Mouse (Mus musculus) megakaryocyte, adult 5-6 weeks (primary cell): ENCODE results near the gene Osbpl9. TPM values are rescaled to one million over a fixed set of nuclear protein-coding genes. Genes with fewer than 3 reads are reported as not detected.

Source experiments
- ATAC-seq: 2 replicates; pipeline ENCODE4 v1.8.0; 2016; ENCODE audit warnings: mild to moderate bottlenecking, inconsistent platforms; ENCODE audit not compliant: poor library complexity, severe bottlenecking
- total RNA-seq, 2 experiments: library from RNA; stranded (forward) in 1 of 2; stranded (reverse) in 1 of 2; fragments of 153-499, 151-499 nt in 1 of 2; fragments of 221-1000, 200-1000 nt in 1 of 2; gene quantifications; 2 replicates each; pipeline versions ENCODE4 v1.2.3 to v1.2.4; 2015 to 2017

The Osbpl9 gene
- total RNA-seq (2015) (194 and 217 TPM in 2 replicates), total RNA-seq (2017) (161 and 173 TPM in 2 replicates)

DNA sequence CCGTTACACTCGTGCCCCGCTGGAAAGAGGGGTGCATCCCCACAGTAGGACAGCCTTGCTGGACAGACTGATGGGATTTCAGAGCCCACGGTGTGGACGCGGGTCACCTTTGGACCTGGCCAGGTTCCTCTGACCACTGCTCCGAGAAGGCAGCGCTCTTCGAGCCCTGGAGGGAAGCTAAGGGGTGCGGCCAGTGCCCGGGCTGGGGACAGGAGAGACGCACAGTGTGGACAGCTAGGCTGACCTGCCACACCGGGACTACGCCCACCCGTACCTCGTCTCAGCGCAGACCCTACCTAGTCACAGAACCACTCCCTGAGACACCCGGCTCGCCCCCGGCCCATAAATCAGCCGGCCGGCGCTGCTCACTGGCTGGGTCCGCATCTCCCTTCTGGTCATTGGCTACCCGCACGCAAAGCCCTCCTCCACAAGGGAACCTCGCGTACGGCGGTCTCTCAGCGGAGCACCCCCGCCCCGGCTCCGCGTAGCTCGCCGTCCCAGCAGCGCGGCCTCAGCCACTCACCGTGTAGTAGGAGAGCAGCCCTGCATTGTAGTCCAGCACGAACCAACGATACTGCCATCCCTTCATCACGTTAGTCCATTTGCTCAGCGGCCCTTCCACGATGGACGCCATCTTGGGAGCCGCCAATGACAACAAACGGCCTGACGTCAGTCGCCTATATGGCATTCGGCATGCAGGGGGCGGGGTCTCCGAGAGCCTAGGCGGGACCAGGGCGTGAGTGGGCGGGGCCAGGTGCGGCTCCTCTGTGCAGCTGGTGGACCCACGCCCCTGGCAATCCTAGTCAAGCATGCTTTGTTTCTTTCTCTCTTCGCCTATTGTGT lies at the start of gene Osbpl9:
Gene Osbpl9 (minus strand): TSS at position 691 of the 843 bp plus-strand sequence.
- peak; percentile 92 for ATAC-seq

DNA sequence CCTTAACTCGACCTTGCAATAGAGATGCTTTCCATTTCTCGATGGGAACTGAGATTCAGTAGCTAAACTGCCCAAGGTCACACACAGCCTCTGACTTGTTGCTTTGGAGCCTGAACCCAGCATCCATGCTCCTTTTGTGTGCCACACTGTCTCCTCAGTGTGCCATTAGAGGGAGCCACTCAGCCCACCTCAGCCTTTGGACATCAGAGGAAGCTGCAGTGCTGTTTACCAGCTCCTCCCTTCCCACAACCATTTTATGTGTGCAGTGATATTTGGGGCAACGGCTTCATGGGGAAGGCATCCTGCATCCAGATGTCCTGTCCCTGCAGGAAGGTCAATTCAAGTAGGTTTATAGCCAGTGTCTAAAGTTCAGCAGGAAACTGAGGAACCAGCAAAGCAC lies 49.5 kb upstream of the Osbpl9 start:
- peak; percentile 79 for ATAC-seq

DNA sequence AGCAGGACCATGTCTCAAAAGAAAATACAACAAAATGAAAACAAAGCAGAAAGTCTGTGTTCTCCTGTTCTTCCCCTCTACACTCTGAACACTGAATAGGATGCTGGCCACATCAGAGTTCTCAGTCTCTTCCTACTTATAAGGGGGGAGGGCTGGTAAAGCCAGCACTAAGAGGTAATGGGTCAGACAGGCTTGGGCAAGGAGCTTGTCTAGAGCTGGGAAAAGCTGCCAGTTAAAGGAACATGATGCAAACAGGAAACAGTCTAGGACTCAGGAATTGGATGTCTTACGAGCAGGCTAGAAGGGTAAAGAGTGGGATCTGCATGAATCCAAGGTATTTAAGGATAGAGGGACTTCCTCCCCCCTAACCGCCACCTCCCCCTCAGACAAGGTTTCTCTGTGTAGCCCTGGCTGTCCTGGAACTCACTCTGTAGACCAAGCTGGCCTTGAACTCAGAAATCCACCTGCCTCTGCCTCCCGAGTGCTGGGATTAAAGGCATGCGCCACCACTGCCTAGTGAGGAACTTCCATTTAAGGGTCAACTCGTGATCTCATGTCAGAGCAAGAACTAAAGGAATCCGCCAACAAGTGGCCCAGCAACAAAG lies 43.0 kb upstream of the Osbpl9 start:
- no peak for ATAC-seq

DNA sequence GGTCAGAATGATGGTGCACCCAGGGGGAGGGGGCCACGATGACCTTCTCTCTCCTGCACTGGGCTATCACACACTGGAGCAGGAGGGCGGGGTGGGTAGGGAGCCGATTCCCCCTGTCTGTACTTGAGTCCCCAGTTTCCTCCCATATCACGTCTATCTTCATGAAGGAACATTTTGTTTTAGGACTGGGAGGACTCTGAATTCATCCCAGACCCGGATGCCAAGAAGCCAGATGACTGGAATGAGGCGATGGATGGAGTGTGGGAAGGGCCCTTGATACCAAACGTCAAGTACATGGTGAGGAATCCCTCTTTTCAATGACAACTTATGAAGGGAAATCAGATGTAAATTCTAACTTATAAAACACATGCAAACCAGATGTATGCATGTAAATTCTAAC lies 42.4 kb upstream of the Osbpl9 start:
- ATAC-seq, result no peak

DNA sequence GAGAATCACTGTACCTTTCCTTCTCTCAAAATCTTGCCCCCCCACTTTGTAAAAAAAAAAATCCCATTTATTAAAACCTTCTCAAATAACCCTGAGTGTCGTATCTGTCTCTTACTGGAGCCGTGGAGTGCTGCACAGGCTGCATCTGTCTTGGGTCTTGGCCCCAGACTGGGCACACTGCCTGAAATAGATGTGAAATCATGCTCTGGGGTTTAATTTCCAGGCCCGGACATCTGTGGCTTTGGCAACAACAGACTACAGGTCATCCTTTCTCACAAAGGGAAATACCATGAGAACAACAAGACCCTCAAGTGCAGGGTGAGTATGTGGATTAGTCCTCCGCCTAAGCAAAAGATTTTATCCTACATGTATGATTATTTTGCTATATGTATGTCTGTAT lies 39.9 kb upstream of the Osbpl9 start:
- ATAC-seq, result no peak

DNA sequence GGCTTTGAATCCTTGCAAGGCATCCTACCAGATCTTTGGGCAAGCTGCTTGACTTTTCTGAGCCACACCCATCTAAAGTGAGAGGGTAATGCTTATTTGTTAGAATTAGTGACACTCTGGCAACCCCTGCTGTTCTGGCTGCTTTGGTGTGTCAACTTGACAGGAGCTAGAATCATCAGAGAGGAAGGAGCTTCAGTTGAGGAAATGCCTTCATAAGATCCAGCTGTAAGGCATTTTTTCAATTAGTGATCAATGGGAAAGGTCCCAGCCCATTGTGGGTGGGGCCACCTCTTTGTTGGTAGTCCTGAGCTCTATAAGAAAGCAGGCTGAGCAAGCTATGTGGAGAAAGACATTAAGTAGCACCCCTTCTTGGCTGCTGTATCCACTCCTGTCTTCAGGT lies 39.1 kb upstream of the Osbpl9 start:
- no peak for ATAC-seq

DNA sequence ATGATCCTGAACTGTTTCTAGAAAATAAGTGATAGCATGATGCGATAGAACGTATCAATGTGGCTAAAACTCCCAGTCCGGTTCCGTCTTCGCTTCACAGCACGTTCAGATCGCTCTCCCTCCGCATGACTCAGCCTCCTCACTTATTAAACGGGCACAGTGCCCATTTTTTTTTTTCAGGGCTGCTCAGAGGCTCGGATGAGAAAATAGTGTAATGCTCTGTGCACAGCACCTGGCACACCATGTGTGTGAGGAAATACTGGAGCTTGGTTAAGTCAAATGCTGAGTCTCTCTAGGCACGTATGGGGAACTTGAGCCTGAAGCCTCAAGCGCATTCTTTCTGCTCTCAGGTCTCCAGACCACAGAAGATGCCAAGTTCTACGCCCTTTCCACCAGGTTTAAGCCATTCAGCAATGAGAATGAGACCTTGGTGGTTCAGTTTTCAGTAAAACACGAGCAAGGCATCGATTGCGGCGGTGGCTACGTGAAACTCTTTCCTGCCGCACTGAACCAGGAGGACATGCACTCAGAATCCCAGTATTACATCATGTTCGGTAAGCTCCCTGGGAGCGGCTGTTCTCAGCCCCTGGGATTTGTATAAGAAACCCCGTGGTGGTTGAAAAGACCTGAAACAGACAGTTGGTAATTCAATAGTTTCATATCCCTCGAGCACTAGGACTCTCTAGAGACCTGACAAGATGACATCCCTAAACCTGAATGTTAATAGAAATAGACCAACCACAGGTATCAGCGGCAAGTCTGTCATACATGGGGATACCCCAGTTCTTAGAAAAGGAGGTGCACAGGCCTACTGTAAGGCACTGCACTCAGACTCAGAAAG lies 36.6 kb upstream of the Osbpl9 start:
- ATAC-seq, result no peak

DNA sequence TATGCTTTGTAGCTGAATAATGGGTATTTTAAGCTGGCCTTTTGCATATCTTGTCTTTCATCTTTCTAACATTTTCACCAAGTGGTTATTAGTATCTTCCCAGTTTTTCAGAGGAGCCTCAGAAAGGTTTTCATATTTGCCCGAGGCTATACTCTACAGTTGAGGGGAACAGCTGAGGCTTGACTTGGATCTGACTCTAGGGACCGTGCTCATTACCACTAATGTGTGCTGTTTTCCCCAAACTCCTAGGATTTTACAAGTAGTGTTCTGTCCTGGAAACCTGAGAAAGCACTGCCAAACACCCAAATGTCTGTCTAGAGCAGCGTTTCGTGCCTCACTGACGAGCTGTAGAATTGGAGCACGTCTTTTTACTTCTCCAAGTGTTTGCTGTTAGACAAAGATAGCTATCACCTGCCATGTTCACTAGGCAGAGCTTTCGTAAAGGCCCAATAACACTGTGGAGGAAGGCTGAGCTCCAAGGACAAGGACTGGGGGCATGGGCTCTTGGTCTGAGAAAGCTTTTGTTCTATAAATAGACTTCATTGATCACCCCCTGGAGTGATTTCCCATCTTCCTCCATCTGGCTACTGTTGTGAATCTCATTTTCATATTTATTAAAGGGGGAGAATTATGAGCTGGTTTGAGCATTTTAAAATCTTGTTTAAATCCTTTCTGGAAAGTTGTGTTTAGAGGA lies 34.3 kb upstream of the Osbpl9 start:
- no peak for ATAC-seq

DNA sequence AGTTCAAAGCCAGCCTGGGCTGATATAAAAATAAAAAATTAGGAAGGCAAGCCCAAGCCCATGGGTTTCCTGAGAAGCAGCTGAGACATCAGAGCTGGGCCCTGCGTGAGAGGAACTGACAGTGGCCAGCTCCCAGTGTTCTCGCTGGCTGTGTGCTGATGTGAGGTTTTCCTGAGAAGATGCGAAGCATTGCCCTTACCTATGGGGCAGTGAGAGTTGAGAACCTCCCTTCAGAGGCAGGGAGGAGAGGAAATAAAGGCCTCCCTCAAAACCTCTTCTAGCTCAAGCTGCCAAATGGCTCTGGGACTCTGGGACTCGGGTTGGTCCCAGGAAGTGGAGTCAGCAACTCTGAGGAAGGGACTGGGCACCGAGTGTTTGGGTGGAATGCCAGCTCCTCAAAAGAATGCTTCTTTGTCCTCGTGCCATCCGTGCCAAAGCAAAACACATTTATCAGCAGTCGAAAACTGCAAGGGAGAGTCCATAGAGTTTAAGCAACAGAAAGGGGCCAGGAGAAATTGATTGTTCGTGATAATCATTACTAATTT lies 32.8 kb upstream of the Osbpl9 start:
- no peak for ATAC-seq

DNA sequence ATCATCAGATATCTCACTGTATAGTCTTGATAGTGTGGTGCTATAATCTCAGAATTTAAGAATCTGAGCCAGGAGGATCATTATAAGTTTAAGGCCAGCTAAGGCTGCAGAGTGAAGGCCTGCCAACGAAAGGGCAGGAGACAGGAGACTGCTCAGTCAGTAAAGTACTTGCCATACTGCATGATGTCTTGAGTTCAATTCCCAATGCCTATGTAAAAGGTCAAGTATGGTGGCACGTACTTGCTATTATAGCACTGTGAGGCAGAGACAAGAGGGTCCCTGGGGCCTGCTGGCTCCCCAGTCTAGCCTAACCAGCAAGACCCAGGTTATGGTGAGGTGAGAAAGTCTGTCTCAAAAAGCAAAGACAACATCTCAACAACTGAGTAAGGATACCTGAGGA lies 32.1 kb upstream of the Osbpl9 start, which contains the start of gene Calr4:
Gene Calr4 (plus strand): TSS at position 301 of the 400 bp plus-strand sequence.
- no peak for ATAC-seq

DNA sequence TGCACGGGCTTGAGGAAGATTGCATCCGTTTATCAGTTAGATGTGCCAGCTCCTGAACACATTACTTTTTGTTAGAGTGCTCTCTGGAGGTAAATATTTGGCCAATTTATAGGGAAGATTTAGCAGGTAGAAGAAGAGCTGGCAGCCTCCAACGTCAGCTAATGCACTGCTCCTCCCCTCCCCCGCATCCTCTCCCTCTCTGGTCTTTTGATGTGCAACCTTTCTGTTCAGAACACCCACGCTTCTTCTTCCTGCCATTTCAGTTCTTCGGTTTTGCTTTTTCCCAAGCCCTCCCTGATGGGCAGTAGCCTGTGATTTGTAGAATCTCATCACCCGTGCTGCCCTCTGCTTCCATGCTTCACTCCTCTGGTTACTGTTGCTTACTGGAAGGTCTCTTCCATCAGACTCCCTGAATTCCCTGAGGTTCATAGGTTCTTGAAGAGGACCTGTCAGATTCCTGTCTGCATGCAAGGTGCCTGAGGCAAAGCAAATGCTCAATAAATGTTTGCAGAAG lies 27.8 kb upstream of the Osbpl9 start:
- no peak for ATAC-seq

DNA sequence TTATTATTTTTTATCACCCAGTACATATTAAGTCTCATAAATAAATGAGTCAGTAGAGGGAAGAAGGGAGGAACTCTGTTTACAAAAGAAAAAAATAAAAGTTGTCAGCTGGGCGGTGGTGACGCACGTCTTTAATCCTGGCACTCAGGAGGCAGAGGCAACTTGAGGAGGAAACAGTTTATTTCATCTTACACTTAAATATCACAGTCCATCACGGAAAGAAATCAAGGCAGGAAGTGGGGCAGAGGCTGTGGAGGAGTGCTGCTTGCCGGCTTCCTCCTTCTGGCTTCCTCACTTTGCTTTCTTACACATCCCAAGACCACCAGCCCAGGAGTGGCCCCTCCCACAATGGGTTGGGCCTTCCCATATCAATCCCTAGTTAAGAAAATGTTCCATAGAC lies 24.0 kb upstream of the Osbpl9 start:
- ATAC-seq, result no peak

DNA sequence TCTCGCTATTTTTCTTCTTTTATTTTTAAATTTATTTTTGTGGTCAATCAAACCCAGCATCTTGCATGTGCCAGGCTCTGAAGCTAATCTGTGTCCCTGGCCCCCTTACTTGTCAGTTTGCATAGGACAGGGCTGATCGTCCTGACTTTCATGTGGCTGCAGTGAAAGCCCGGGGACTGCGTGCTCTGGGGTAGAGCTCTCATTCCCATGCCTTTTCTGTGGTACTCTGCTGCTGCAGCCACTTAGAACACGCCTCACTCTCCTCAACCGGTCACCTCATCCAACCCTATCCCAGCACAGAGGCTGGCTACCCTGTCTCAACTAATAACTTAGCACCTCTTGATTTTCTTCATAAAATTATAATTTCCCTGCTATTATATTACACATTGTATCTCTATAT lies 23.5 kb upstream of the Osbpl9 start:
- ATAC-seq, result no peak

DNA sequence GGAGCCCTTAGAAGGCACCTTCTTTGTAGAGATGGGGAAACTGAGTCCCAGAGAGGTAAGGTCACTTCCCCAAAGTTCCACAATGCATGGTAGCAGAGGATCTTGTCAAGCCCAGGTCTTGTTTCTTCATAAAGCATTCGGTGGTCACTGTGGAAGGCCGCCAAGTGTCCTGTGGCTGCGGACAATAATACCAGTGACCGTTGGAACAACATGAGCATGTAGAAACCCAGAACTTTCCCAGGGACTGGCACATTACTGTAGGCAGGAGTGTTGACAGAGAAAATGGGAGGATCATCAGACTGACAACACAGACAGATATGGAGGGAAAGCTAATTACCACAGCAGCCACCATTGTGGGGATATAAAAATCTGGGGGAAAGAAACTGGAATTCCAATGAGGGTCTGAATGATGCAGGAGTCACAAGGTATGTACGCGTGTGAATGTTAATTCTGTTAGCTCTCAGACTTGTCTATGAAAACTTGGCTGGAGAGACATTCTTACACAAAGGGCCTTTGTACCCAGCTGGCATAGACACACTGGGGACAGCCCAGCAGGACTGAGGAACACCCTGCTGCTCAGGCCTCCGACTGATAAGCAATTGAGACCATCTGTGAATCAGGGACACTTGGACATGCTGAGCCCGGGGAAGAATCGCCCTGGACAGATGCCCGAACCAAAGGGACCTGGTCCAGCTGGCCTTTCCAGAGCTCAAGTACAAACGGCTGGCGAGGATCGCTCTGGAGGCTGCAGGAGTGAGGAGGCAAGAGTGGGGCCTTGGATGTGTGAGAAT lies 22.9 kb upstream of the Osbpl9 start:
- no peak for ATAC-seq

DNA sequence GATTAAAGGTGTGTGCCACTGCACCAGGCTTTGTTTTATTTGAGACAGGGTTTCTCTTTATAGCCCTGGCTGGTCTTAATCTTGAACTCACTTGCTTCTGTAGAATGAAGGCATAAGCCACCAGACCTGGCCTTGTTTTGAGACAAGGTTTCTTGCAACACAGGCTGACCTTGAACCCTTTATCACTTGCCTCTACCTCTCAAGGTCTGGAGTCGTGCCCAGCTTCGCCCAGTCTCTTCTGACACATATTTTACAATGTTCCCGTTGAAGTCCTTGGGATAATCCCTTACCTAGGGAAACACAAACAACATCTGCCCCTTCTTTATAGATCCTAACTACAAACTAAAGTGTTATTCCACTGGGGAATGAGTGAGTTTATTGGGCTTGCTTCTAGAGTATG lies 19.9 kb upstream of the Osbpl9 start:
- no peak for ATAC-seq

DNA sequence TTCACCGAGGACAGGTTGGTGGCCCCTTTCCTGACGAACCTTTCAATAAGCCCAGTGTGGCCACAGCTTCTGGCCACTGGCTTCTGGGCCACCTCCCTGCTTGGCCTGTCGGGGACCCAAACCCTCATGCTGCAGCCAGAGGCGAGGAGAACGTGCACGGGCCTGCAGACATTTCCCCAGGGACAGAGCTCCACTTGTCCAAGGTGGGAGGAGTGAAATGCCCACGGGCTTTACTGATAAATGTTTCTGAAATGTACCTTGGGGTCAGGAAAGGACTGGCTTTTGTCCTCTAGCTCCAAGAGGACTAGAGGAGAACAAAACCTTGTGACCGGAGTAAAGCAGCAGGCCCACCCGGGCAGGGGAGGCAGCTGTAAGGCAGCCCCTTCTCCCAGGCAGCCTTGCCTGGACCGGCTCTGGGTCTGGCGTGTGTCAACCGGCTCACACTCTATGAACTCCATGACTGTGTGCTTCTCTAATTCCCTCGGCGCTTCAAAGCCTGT lies 18.4 kb upstream of the Osbpl9 start:
- no peak for ATAC-seq

DNA sequence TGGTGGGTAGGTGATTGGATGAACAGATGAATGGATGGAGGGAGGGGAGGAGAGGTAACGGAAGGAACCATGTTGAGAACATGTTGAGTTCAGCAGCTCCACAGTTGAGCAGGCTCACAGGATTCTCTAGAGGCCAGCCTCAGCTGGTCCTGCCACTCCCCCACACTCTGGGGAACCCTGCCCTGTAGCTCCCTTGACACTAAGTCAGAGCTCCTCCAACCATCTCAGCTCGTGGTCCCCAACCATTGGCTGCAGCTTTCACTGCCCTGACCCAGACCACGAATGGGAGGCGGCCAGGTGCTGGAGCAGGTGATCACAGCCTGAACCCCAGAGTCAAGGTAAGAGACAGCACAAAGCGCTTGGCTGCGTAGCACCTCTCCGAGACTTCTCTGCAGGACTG lies 15.9 kb upstream of the Osbpl9 start:
- ATAC-seq, result no peak

DNA sequence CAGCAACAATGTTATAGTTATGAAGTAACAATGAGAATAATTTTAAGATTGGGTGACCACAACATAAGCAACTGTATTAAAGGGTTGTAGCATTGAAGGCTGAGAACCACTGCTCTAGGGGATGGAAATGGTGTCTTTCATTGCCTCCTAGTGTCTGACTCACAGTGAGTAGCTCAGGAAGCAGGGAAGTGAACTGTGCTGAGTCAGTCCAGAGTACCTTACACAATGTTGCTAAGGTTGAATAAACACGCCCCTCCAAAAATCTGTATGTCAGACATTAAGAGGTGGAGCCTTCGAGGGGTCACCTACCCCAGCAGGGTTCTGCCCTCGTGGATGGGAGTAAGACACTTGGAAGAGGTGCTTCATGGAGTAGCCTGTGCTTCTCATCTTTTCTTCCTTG lies 11.9 kb upstream of the Osbpl9 start:
- peak; percentile 94 for ATAC-seq

DNA sequence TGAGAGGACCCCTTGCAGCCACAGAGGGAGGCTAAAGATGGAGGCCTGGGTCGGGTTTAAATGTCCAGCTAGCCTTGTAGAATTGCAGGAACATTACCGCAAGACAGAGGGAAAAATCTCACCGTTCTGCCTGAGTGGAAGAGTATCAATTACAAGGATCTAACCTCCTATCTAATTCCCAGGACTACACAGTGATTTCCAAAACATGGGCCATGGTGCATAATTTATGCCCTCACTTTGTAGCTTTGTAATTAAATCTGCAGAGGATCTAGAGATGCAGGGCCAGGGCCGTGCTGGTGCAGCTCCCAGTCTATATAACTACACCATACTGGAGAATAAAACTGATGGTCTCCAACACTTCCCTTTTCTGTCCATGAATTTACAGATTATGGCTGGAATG lies 8.8 kb upstream of the Osbpl9 start:
- no peak for ATAC-seq
